8 mouse cellular contexts compared by ENCODE assay signal in the genomic region with DNA sequence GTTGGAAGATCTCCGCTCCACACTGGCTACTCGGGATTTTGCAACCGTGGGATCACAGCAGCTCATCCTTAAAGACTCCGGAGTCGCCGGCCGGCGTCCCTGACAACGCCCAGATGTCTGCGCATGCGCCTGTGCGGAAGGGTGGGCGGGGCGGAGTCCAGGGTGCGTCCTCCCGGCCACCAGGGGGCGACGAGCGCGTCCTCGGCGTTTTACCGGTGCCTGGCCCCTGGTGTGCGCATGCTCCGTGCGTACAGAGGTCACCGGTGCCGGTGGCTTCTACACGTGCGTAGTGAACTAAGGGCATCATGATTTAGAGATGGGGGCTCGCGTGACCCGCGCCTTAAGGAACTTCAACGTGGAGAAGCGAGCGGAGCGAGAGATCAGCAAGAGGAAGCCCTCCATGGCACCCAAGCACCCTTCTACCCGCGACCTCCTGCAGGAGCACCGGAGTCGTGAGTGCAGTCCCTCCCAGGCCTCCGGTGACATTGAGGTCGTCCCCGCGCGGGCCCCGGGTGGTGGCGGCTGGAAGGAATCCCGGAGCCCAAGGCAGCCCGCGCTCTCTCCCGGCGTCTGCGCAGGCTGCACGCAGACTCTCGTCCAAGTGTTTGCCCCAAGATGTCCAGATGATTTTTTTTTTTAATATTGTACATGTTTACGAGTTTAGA. TPM values are rescaled to one million over a fixed set of nuclear protein-coding genes. Genes with fewer than 3 reads are reported as not detected.
DNase-seq lines count a peak whose midpoint lies in the region; ATAC-seq and TF ChIP-seq lines count a peak whose summit lies in the region.

A gene (plus strand): TSS at position 233 of the 665 bp plus-strand sequence.

- DNase-seq in CD8-positive naive resting alpha-beta T cell, adult 2 months (ENCODE audit: low read depth in 2 of 2, low spot score in 2 of 2): peak; percentile 94
- DNase-seq in c-Kit-positive CD71-negative TER-119-negative erythroid progenitor cells, embryonic 14.5 days (ENCODE audit: low read depth): peak; percentile 90
- DNase-seq in forebrain, embryonic 10.5 days (ENCODE audit: extremely low spot score, low spot score): peak; percentile 97
- DNase-seq in kidney, postnatal 25 days: peak; percentile 97 to 98
- DNase-seq in liver, embryonic 14.5 days (ENCODE audit: low read depth in 3 of 3, low spot score in 3 of 3): peak; percentile 79 to 86 (median 79)
- DNase-seq in neural tube, embryonic 11.5 days (ENCODE audit: low spot score): peak; percentile 97
- peak; percentile 97 for DNase-seq in stomach, postnatal 0 days (ENCODE audit: low spot score)

- H3K27me3 ChIP-seq in forebrain, embryonic 10.5 days (ENCODE audit: poor library complexity, severe bottlenecking): no peaks in the 10 kb centered on the region
- no peaks in the 10 kb centered on the region for H3K27me3 ChIP-seq in heart, embryonic 15.5 days
- H3K27me3 ChIP-seq in liver, embryonic 14.5 days (ENCODE audit: control insufficient read depth, insufficient read depth, low read length): no peaks in the 10 kb centered on the region
- H3K27me3 ChIP-seq in neural tube, embryonic 11.5 days (ENCODE audit: control insufficient read depth, insufficient read depth, low read length): no peaks in the 10 kb centered on the region
- H3K27me3 ChIP-seq in stomach, postnatal 0 days (ENCODE audit: control insufficient read depth, insufficient read depth, low read length): no peaks in the 10 kb centered on the region

- peak; percentile 99 for ATAC-seq in heart, embryonic 15.5 days (replicated peaks; ENCODE audit: insufficient number of reproducible peaks, insufficient read depth, low FRiP score, low read depth)
- peak; percentile 97 for ATAC-seq in liver, embryonic 14.5 days (ENCODE audit: insufficient read depth)
- peak; percentile 95 for ATAC-seq in neural tube, embryonic 11.5 days (ENCODE audit: insufficient read depth, low FRiP score, low TSS enrichment)
- peak; percentile 100 for ATAC-seq in stomach, postnatal 0 days (ENCODE audit: low FRiP score, low TSS enrichment)

- H3K36me3 ChIP-seq in forebrain, embryonic 10.5 days (replicated peaks): peaks cover 28% of the 10 kb centered on the region
- H3K36me3 ChIP-seq in heart, embryonic 15.5 days: peaks cover 23% of the 10 kb centered on the region
- H3K36me3 ChIP-seq in liver, embryonic 14.5 days (replicated peaks; ENCODE audit: control insufficient read depth, insufficient read depth, low read depth): peaks cover 7% of the 10 kb centered on the region
- H3K36me3 ChIP-seq in neural tube, embryonic 11.5 days (ENCODE audit: control insufficient read depth, insufficient read depth, low read length): peaks cover 3% of the 10 kb centered on the region; the same call in 1 of the 2 replicates
- 0 out of 2 replicates have a peak, but pooled peaks cover under 1% of the 10 kb centered on the region for H3K36me3 ChIP-seq in stomach, postnatal 0 days (ENCODE audit: control insufficient read depth, insufficient read depth, low read length)

- H3K4me3 ChIP-seq in forebrain, embryonic 10.5 days: peak within 1 kb of the TSS; percentile 81
- peak within 1 kb of the TSS; percentile 95 for H3K4me3 ChIP-seq in heart, embryonic 15.5 days
- H3K4me3 ChIP-seq in liver, embryonic 14.5 days (ENCODE audit: insufficient read depth in 1 of 2, low read depth in 2 of 2, low read length in 2 of 2): peak within 1 kb of the TSS; percentile 86 to 87
- H3K4me3 ChIP-seq in neural tube, embryonic 11.5 days (ENCODE audit: low read depth, low read length): peak within 1 kb of the TSS; percentile 80
- H3K4me3 ChIP-seq in stomach, postnatal 0 days (ENCODE audit: low read depth, low read length): peak within 1 kb of the TSS; percentile 67

- WGBS in forebrain, embryonic 10.5 days: under 1% methylated on average over 58 of the region's 58 CpGs
- WGBS in heart, embryonic 15.5 days: under 1% methylated on average over 58 of the region's 58 CpGs
- under 1% methylated on average over 58 of the region's 58 CpGs for WGBS in liver, embryonic 14.5 days (ENCODE audit: insufficient replicate concordance)
- WGBS in neural tube, embryonic 11.5 days: under 1% methylated on average over 58 of the region's 58 CpGs
- under 1% methylated on average over 58 of the region's 58 CpGs for WGBS in stomach, postnatal 0 days

- H3K9me3 ChIP-seq in forebrain, embryonic 10.5 days: no peaks in the 10 kb centered on the region
- H3K9me3 ChIP-seq in heart, embryonic 15.5 days (replicated peaks): no peaks in the 10 kb centered on the region
- H3K9me3 ChIP-seq in liver, embryonic 14.5 days (ENCODE audit: control insufficient read depth, low read length): no peaks in the 10 kb centered on the region
- H3K9me3 ChIP-seq in neural tube, embryonic 11.5 days (ENCODE audit: control insufficient read depth, low read length): no peaks in the 10 kb centered on the region
- H3K9me3 ChIP-seq in stomach, postnatal 0 days (ENCODE audit: control insufficient read depth, low read length): no peaks in the 10 kb centered on the region

- peaks cover 14% of the 10 kb centered on the region for H3K4me1 ChIP-seq in forebrain, embryonic 10.5 days
- peaks cover 12% of the 10 kb centered on the region for H3K4me1 ChIP-seq in heart, embryonic 15.5 days (replicated peaks)
- peaks cover 0 to 3% of the 10 kb centered on the region in 2 experiments; a peak in 1 of 4 replicates for H3K4me1 ChIP-seq in liver, embryonic 14.5 days (replicated peaks; ENCODE audit: control insufficient read depth in 2 of 2, insufficient read depth in 2 of 2, low read length in 1 of 2)
- H3K4me1 ChIP-seq in neural tube, embryonic 11.5 days (ENCODE audit: control insufficient read depth, insufficient read depth, low read length): no peaks in the 10 kb centered on the region; the same call in 1 of the 2 replicates
- no peaks in the 10 kb centered on the region for H3K4me1 ChIP-seq in stomach, postnatal 0 days (replicated peaks; ENCODE audit: control insufficient read depth, insufficient read depth)

- H3K4me2 ChIP-seq in heart, embryonic 15.5 days: peak within 1 kb of the TSS; percentile 89
- H3K4me2 ChIP-seq in liver, embryonic 14.5 days (ENCODE audit: low read depth): peak within 1 kb of the TSS; percentile 80
- H3K4me2 ChIP-seq in neural tube, embryonic 11.5 days (ENCODE audit: low read depth): peak within 1 kb of the TSS; percentile 67
- peak within 1 kb of the TSS; percentile 61 for H3K4me2 ChIP-seq in stomach, postnatal 0 days (replicated peaks; ENCODE audit: low read depth)

- H3K27ac ChIP-seq in forebrain, embryonic 10.5 days: peak within 1 kb of the TSS; percentile 91
- H3K27ac ChIP-seq in heart, embryonic 15.5 days: peak within 1 kb of the TSS; percentile 81
- H3K27ac ChIP-seq in liver, embryonic 14.5 days: no peak within 1 kb of the TSS; the same call in 1 of the 2 replicates
- no peak within 1 kb of the TSS for H3K27ac ChIP-seq in neural tube, embryonic 11.5 days (ENCODE audit: low read depth, low read length)
- H3K27ac ChIP-seq in stomach, postnatal 0 days (replicated peaks): peak within 1 kb of the TSS; percentile 20; the same call in 1 of the 2 replicates

- peak within 1 kb of the TSS; percentile 83 for H3K9ac ChIP-seq in heart, embryonic 15.5 days
- H3K9ac ChIP-seq in liver, embryonic 14.5 days (replicated peaks): peak within 1 kb of the TSS; percentile 82
- H3K9ac ChIP-seq in neural tube, embryonic 11.5 days (ENCODE audit: low read length): peak within 1 kb of the TSS; percentile 85
- peak within 1 kb of the TSS; percentile 73 for H3K9ac ChIP-seq in stomach, postnatal 0 days (ENCODE audit: low read length)

- peak; percentile 98 for TF ChIP-seq CTCF in liver, embryonic 14.5 days (IDR thresholded peaks at IDR 0.05; ENCODE audit: low read depth)
- TF ChIP-seq CTCF in stomach, postnatal 0 days (IDR thresholded peaks at IDR 0.05; ENCODE audit: low read depth): peak; percentile 99

- no peak for TF ChIP-seq EP300 in liver, embryonic 14.5 days (IDR thresholded peaks at IDR 0.05; ENCODE audit: low read depth)
- no peak for TF ChIP-seq EP300 in stomach, postnatal 0 days (optimal IDR thresholded peaks at IDR 0.05)

RNA-seq across cellular contexts. Expression of the gene that starts here (rescaled TPM):
- polyA plus RNA-seq in forebrain, embryonic 10.5 days (2016; fragmentation: Nextera tagmentation; extraction: Ambion mirVana): 64.7 and 65.2 TPM in 2 replicates
- polyA plus RNA-seq in heart, embryonic 15.5 days (2015; fragmentation: Nextera tagmentation; extraction: Ambion mirVana): 62.5 and 81.9 TPM in 2 replicates
- polyA plus RNA-seq in liver, embryonic 14.5 days (2012; rRNA removed): 3.2 and 6.3 TPM in 2 replicates
- polyA plus RNA-seq in liver, embryonic 14.5 days (2014; fragmentation: Nextera tagmentation; extraction: Ambion mirVana): 31.6 and 32.2 TPM in 2 replicates
- polyA plus RNA-seq in neural tube, embryonic 11.5 days (2014; fragmentation: Nextera tagmentation; extraction: Ambion mirVana): 68.5 and 69.0 TPM in 2 replicates
- polyA plus RNA-seq in stomach, postnatal 0 days (2015; fragmentation: Nextera tagmentation; extraction: Ambion mirVana): 39.6 and 42.3 TPM in 2 replicates

Comparison
In these comparisons a context has a peak if more than half of its experiments do, and no peak if none do; other contexts are left out.
1. H3K27ac ChIP-seq: peak in forebrain, embryonic 10.5 days (single experiment), heart, embryonic 15.5 days (single experiment) and stomach, postnatal 0 days (single experiment); none in liver, embryonic 14.5 days (single experiment) and neural tube, embryonic 11.5 days (single experiment).
2. Peak in every context shown above with its lines, with median percentiles within 50 percentile points of each other: DNase-seq, H3K4me3 ChIP-seq, ATAC-seq, H3K4me2 ChIP-seq and H3K9ac ChIP-seq.